Mouse (Mus musculus) stomach, embryonic 16.5 days (tissue): ENCODE results near the gene Tmem80. TPM values are rescaled to one million over a fixed set of nuclear protein-coding genes. Genes with fewer than 3 reads are reported as not detected.
A peak's percentile ranks its signal among the peaks of the same experiment; 100 is the strongest.

ENCODE experiments used
- ATAC-seq: fragments of 200-750 bp; cut with Nextera tagmentation; 2 replicates; pipeline ENCODE4 v1.8.0; 2017; ENCODE audit warnings: moderate number of reproducible peaks, moderate TSS enrichment; ENCODE audit not compliant: insufficient read depth, low FRiP score
- H3K27ac ChIP-seq: fragments of 300-500 bp; sonication (generic); 2 replicates; pipeline ENCODE4 v1.5.1; 2014; ENCODE audit warnings: low read length
- H3K27me3 ChIP-seq: fragments of 300-500 bp; sonication (generic); 2 replicates; pipeline ENCODE4 v1.6.1; 2014; ENCODE audit warnings: low read length, control low read depth, mixed read lengths; ENCODE audit not compliant: control insufficient read depth, insufficient read depth
- H3K36me3 ChIP-seq: fragments of 300-500 bp; sonication (generic); 2 replicates; pipeline ENCODE4 v1.6.1; 2014; ENCODE audit warnings: low read length; ENCODE audit not compliant: control insufficient read depth, insufficient read depth
- H3K4me1 ChIP-seq: fragments of 300-500 bp; sonication (generic); 2 replicates; pipeline ENCODE4 v1.6.1; 2014; ENCODE audit warnings: low read length, control low read depth, mixed read lengths; ENCODE audit not compliant: control insufficient read depth, insufficient read depth
- H3K4me2 ChIP-seq: fragments of 300-500 bp; sonication (generic); 2 replicates; pipeline ENCODE4 v1.6.1; 2014; ENCODE audit warnings: low read depth, low read length, mixed read lengths
- H3K4me3 ChIP-seq: fragments of 300-500 bp; sonication (generic); replicated peaks from 2 replicates; pipeline ENCODE4 v1.5.1; 2014; ENCODE audit warnings: mild to moderate bottlenecking, low read length
- H3K9ac ChIP-seq: fragments of 300-500 bp; sonication (generic); 2 replicates; pipeline ENCODE4 v1.6.1; 2014; ENCODE audit warnings: low read length
- H3K9me3 ChIP-seq: fragments of 300-500 bp; sonication (generic); replicated peaks from 2 replicates; pipeline ENCODE4 v1.6.1; 2016; ENCODE audit warnings: low read length, control low read depth; ENCODE audit not compliant: control insufficient read depth
- WGBS: fragments of 180-500 bp; shearing (Covaris S2); extraction: QIAGEN DNeasy Blood & Tissue Kit; methylation state at CpG from one replicate; pipeline ENCODE4 v1.1.7; 2014; 5-methylcytosine and 5-hydroxymethylcytosine counted together
- polyA plus RNA-seq: library from polyadenylated mRNA; unstranded; fragments of >200 nt; fragmentation: Nextera tagmentation; extraction: Ambion mirVana; gene quantifications from 2 replicates; pipeline ENCODE4 v1.2.1, GENCODE M21; 2015

The Tmem80 gene
- polyA plus RNA-seq, 1 experiment from 2014 or later, result 35.9 TPM

DNA sequence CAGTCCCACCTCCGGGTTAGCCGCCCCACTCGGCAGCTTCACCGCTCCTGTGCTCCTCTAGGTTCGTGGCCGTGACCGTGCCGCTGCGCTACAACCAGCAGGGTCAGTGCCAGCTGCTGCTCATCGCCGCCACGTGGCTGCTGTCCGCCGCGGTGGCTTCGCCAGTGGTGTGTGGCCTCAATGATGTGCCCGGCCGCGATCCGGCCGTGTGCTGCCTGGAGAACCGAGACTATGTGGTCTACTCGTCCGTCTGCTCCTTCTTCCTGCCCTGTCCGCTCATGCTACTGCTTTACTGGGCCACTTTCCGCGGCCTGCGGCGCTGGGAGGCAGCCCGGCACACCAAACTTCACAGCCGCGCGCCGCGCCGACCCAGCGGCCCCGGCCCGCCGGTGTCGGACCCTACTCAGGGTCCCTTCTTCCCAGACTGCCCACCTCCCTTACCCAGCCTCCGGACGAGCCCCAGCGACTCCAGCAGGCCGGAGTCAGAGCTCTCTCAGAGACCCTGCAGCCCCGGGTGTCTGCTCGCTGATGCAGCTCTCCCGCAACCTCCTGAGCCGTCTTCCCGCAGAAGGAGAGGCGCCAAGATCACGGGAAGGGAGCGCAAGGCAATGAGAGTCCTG is 33.6 kb upstream of the Tmem80 start:
- Histone ChIP-seq H3K4me3 (peak overlapping the region; percentile 44), H3K27me3 (peaks cover 38% of the 10 kb centered on the region), H3K9me3 (no peaks in the 10 kb centered on the region), H3K36me3 (no peaks in the 10 kb centered on the region), H3K9ac (peak overlapping the region; percentile 58), H3K4me1 (peaks cover 6% of the 10 kb centered on the region; the same call in 1 of the 2 replicates), H3K27ac (no peak overlapping the region), H3K4me2 (peak overlapping the region; percentile 66)
- WGBS, result 1% methylated on average over 53 of the region's 53 CpGs
- peak; percentile 6; the same call in 1 of the 2 replicates for ATAC-seq

DNA sequence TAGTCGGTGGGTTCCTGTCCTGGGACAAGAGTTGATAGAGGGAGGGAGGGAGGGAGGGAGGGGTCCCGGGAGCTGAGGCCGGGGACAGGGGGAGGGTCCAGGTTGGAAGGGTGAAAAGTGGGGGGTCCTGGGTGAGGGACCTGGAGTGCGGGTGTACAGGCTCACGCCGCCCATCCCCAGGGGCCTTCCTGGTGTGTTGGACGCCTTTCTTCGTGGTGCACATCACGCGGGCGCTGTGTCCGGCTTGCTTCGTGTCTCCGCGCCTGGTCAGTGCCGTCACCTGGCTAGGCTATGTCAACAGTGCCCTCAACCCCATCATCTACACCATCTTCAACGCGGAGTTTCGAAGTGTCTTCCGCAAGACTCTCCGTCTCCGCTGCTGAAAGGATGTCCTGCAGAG is 33.1 kb upstream of the Tmem80 start:
- WGBS, result 7% methylated on average over 22 of the region's 22 CpGs
- Histone ChIP-seq H3K27ac (no peak overlapping the region), H3K4me3 (peak overlapping the region; percentile 44), H3K9ac (peak overlapping the region; percentile 58), H3K36me3 (0 out of 2 replicates have a peak, but pooled peaks cover 3% of the 10 kb centered on the region), H3K4me1 (peaks cover 6% of the 10 kb centered on the region; the same call in 1 of the 2 replicates), H3K27me3 (peaks cover 38% of the 10 kb centered on the region), H3K4me2 (peak overlapping the region; percentile 66), H3K9me3 (no peaks in the 10 kb centered on the region)
- no peak for ATAC-seq

DNA sequence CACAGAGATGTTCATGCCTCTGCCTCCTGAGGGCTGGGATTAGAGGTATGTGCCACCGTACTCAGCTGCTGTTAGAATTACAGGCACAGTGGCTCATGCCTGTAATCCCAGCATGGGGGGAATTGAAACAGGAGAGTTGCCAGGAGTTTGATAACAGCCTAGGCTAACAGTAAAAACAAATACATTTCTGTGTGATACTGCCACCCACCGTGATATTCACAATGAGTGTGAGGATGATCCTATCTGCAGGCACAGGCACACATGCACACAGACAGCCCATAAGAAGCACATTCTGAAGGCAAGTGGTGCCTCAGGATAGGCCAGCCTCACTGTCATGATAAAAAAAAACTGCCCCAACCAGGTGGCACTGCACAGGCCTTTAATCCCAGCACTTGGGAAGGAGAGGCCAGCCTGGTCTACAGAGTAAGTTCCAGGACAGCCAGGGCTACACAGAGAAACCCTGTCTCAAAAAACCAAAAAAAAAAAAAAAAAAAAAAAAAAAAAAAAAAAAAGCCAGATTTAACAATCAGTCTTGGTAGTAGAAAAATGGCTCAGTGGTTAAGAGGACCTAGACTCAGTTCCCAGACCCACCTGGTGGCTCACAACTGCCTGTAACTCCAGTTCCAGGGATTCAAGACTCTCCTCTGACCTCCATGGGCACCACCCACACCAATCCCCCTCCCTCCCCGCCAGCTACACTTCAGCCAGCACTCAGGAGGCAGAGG is 29.5 kb upstream of the Tmem80 start:
- H3K27ac ChIP-seq, result no peak overlapping the region
- 68% methylated on average over 3 of the region's 3 CpGs for WGBS
- no peak overlapping the region for H3K9ac ChIP-seq
- no peak overlapping the region for H3K4me2 ChIP-seq
- peaks cover 8% of the 10 kb centered on the region; the same call in 1 of the 2 replicates for H3K36me3 ChIP-seq
- H3K27me3 ChIP-seq, result peaks cover 26% of the 10 kb centered on the region
- ATAC-seq, result no peak
- peaks cover 6% of the 10 kb centered on the region; the same call in 1 of the 2 replicates for H3K4me1 ChIP-seq
- no peaks in the 10 kb centered on the region for H3K9me3 ChIP-seq
- H3K4me3 ChIP-seq, result no peak overlapping the region

GRCm38 (mm10) chr7:141299175-141299574 is 28.4 kb upstream of the Tmem80 start:
- WGBS, result 94% methylated on average over 8 of the region's 8 CpGs

GRCm38 (mm10) chr7:141301386-141301785 is 26.2 kb upstream of the Tmem80 start:
- Histone ChIP-seq H3K4me2 (no peak overlapping the region), H3K36me3 (peaks cover 17% of the 10 kb centered on the region; the same call in 1 of the 2 replicates), H3K9ac (no peak overlapping the region), H3K27ac (no peak overlapping the region), H3K4me1 (no peaks in the 10 kb centered on the region), H3K4me3 (no peak overlapping the region), H3K27me3 (no peaks in the 10 kb centered on the region), H3K9me3 (no peaks in the 10 kb centered on the region)
- 94% methylated on average over 9 of the region's 9 CpGs for WGBS
- no peak for ATAC-seq

More at GRCm38 (mm10) chr7:141299175-141299574, 28.4 kb upstream of the Tmem80 start:
- peaks cover 8% of the 10 kb centered on the region; the same call in 1 of the 2 replicates for H3K36me3 ChIP-seq
- H3K4me1 ChIP-seq, result no peaks in the 10 kb centered on the region
- H3K4me3 ChIP-seq, result no peak overlapping the region
- H3K9ac ChIP-seq, result no peak overlapping the region
- ATAC-seq, result no peak
- no peaks in the 10 kb centered on the region for H3K9me3 ChIP-seq
- no peak overlapping the region for H3K4me2 ChIP-seq
- peaks cover 15% of the 10 kb centered on the region for H3K27me3 ChIP-seq
- H3K27ac ChIP-seq, result no peak overlapping the region

DNA sequence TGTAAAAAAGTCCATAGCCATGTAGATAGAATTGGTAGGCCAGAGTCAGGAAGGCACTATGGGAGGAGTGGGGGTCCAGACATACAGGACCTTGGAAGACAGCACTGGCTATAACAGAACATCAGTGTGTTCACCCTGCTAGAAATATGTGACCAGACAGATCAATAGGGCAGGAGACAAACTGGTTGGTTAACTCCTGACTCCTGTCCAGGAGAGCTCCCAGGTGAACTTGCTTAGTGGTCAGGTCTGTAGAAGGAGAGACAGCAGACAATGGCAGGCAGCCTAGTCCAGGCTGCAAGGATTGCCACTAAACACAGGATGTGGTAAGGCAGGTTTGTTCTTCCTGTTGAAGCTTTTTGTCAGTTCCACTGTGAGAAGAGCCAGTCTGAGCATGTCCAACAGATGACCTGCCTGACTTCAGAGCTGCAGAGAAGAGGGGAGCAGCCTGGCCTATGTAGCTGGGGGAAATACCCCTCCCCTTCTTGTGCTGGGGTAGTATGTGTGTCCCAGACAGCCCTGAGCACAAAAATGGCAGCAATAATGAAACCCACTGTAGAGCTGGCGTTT is 24.8 kb upstream of the Tmem80 start:
- no peak overlapping the region for H3K4me2 ChIP-seq
- ATAC-seq, result no peak
- peaks cover 23% of the 10 kb centered on the region for H3K36me3 ChIP-seq
- H3K27me3 ChIP-seq, result no peaks in the 10 kb centered on the region
- no peak overlapping the region for H3K9ac ChIP-seq
- no peaks in the 10 kb centered on the region for H3K9me3 ChIP-seq
- no peaks in the 10 kb centered on the region for H3K4me1 ChIP-seq
- H3K4me3 ChIP-seq, result no peak overlapping the region
- 0 out of 2 replicates have a peak overlapping the region, but pooled peaks have one; percentile 20 for H3K27ac ChIP-seq
- WGBS, result 85% methylated on average over 1 of the region's 1 CpGs

DNA sequence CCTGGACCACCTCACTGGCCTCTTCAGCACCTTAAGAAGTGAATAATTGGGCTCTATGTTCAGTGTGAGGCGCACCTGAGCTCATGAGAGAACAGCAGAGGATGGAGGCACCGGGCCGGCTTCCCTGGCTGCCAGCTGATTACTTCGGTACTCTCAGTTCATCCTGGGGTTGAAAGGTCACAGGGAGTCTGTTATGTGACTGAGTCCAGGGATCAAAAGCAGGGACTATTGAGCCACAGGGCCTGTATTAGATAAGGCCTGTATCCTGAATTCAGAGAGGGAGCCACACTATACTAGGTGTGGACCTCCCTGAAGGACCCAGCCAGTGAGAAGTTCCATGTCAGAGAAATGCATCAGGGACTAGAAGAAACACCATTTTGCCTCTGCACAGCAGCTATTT is 23.0 kb upstream of the Tmem80 start:
- Histone ChIP-seq H3K36me3 (peaks cover 33% of the 10 kb centered on the region), H3K27me3 (no peaks in the 10 kb centered on the region), H3K9me3 (no peaks in the 10 kb centered on the region), H3K4me2 (no peak overlapping the region), H3K4me3 (no peak overlapping the region), H3K27ac (no peak overlapping the region), H3K9ac (no peak overlapping the region), H3K4me1 (no peaks in the 10 kb centered on the region)
- no peak for ATAC-seq
- WGBS, result 85% methylated on average over 4 of the region's 4 CpGs

DNA sequence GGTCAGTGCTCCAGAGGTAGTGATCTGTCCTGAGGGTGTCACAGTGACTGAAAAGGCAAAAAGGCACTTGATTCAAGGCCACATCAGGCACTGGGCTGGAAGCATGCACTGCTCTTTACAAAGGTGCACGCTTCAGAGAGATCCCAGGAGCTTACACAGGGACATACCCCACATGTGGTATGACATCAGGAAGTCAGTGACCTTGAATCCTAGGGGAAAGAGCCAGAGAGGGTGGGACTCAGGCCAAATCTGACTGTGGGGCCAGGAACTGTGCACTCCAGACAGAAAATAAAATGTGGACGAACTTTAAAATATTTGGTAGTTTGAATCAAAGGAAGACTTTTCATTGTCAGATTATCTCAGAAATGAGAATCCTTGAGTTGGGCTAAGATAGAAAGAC is 13.1 kb upstream of the Tmem80 start:
- Histone ChIP-seq H3K4me3 (no peak overlapping the region), H3K4me1 (no peaks in the 10 kb centered on the region), H3K36me3 (peaks cover 26% of the 10 kb centered on the region), H3K9ac (no peak overlapping the region), H3K9me3 (no peaks in the 10 kb centered on the region), H3K4me2 (no peak overlapping the region), H3K27ac (no peak overlapping the region), H3K27me3 (no peaks in the 10 kb centered on the region)
- WGBS, result 93% methylated on average over 2 of the region's 2 CpGs
- no peak for ATAC-seq

DNA sequence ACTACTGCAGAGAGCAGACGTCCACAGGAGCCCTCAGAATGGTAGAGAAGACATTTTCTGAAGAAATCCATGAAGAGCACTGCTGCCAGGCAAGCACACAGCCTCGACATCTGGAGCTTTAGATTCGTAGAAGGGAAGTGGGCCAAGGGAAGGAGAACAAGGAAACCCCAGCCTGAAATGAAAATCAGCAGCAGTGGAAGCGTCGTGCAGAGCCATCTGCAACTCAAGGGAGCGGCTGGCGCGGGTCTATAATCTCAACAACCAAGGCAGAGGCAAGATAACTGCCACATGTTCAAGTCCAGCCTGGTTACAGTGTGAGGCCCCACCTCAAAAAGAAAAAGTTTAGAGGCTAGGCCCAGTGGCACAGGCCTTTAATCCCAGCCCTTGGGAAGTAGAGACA is 12.5 kb upstream of the Tmem80 start:
- Histone ChIP-seq H3K9me3 (no peaks in the 10 kb centered on the region), H3K4me1 (no peaks in the 10 kb centered on the region), H3K4me3 (no peak overlapping the region), H3K27ac (no peak overlapping the region), H3K4me2 (no peak overlapping the region), H3K9ac (no peak overlapping the region), H3K36me3 (peaks cover 28% of the 10 kb centered on the region), H3K27me3 (no peaks in the 10 kb centered on the region)
- ATAC-seq, result no peak
- WGBS, result 87% methylated on average over 8 of the region's 8 CpGs
